Comparison of ENCODE assay signal across 9 mouse cellular contexts in the genomic region with DNA sequence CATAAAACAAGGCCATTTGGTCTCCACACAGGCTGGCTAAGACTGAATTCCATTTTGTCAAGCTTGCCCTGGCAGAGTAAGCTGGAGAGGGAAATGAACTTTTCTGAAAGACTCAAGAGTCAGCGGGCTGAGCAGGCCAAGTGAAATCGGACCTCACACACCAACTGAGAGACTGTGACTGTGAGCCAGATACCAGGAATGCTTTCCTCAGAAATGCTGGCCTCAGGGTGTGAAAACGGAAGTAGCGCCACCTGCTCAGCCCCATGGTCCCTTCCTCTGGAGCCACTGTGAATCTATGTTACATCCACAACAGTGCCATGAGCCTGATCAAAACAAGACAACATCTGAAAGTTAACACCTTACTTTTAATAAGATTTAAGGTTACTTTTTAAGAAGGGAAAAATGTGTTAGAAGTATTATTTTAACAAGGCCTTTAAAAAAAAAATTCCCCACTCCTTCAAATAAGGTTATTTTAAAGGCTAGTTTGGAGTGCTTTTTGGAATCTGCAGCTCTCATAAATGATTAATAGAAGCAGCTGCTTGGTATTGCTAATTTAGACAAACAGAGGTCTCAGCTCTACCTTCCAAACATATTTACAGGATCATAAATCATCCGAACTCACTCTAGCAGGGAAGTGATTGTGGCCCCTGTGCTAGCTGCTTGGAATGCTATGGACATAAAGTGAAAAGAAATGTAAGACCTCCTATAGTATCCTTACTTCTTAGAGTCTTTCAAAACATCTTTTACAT. TPM values are rescaled to one million over a fixed set of nuclear protein-coding genes. Genes with fewer than 3 reads are reported as not detected.
DNase-seq lines count a peak whose midpoint lies in the region; ATAC-seq and TF ChIP-seq lines count a peak whose summit lies in the region.
"Had no signal": no experiment of that assay in that cellular context is flagged by ENCODE, and none has a peak within 500 bp of the region (broad histone marks: within the 10 kb centered on the region; RNA-seq: fewer than 3 reads in every experiment).

No protein-coding gene starts in this region.

- peak overlapping the region; percentile 56; the same call in 1 of the 2 replicates for H3K27ac ChIP-seq in heart, embryonic 10.5 days
- no peak overlapping the region for H3K27ac ChIP-seq in forebrain, embryonic 12.5 days
- H3K27ac ChIP-seq: macrophage had no signal

- no peak overlapping the region for H3K4me3 ChIP-seq in heart, embryonic 10.5 days
- H3K4me3 ChIP-seq in forebrain, embryonic 12.5 days (replicated peaks): no peak overlapping the region

- ATAC-seq in forebrain, embryonic 12.5 days (ENCODE audit: low FRiP score): no peak

- no peaks in the 10 kb centered on the region for H3K27me3 ChIP-seq in heart, embryonic 10.5 days (ENCODE audit: insufficient read depth, poor library complexity, severe bottlenecking)
- no peaks in the 10 kb centered on the region for H3K27me3 ChIP-seq in forebrain, embryonic 12.5 days

- no peak for TF ChIP-seq POLR2A in brain, embryonic 14.5 days (IDR thresholded peaks at IDR 0.05; ENCODE audit: borderline replicate concordance, extremely low read depth, insufficient read depth, insufficient read length, poor library complexity, severe bottlenecking)

- H3K4me1 ChIP-seq in heart, embryonic 10.5 days: peaks cover 12% of the 10 kb centered on the region
- H3K4me1 ChIP-seq in forebrain, embryonic 12.5 days: peaks cover 22% of the 10 kb centered on the region

- H3K9ac ChIP-seq in forebrain, embryonic 12.5 days: no peak overlapping the region

- no peak for TF ChIP-seq CTCF in brain, embryonic 14.5 days (IDR thresholded peaks at IDR 0.05; ENCODE audit: borderline replicate concordance, extremely low read depth, insufficient read depth, insufficient read length)

- no peak overlapping the region for H3K4me2 ChIP-seq in forebrain, embryonic 12.5 days

- H3K9me3 ChIP-seq in heart, embryonic 10.5 days: no peaks in the 10 kb centered on the region
- H3K9me3 ChIP-seq in forebrain, embryonic 12.5 days: no peaks in the 10 kb centered on the region

- 28% methylated on average over 5 of the region's 5 CpGs for WGBS in heart, embryonic 10.5 days
- WGBS in forebrain, embryonic 12.5 days: 50% methylated on average over 5 of the region's 5 CpGs

- DNase-seq in heart, embryonic 10.5 days (ENCODE audit: low spot score): no peak
- DNase-seq in heart, adult 9 months (ENCODE audit: low spot score in 2 of 2): no peak
- peak; percentile 44 for DNase-seq in brain, embryonic 14.5 days (ENCODE audit: low read depth)
- peak; percentile 33 for DNase-seq in gastrocnemius, postnatal 10 days
- DNase-seq in kidney, postnatal 36 days: peak; percentile 64 to 65
- DNase-seq in adrenal gland, postnatal 25 days: no peak
- no peak for DNase-seq in liver

- H3K36me3 ChIP-seq in heart, embryonic 10.5 days: no peaks in the 10 kb centered on the region
- no peaks in the 10 kb centered on the region for H3K36me3 ChIP-seq in forebrain, embryonic 12.5 days (replicated peaks)

RNA-seq across cellular contexts. Expression of a gene that starts 2.1 kb away (rescaled TPM):
- 14.3 and 15.6 TPM in 2 replicates for polyA plus RNA-seq in heart, embryonic 10.5 days (2016; fragmentation: Nextera tagmentation; extraction: Ambion mirVana)
- 35.1 and 43.8 TPM in 2 replicates for polyA plus RNA-seq in brain, embryonic 14.5 days (2012; rRNA removed)
- 10 to 100 TPM; 30.2 to 36.8 TPM for total RNA-seq in gastrocnemius, postnatal 10 days (2021)
- total RNA-seq in adrenal gland, postnatal 25 days (2021): 48.6 and 54.0 TPM in 2 replicates
- 34.5 and 36.8 TPM in 2 replicates for polyA plus RNA-seq in forebrain, embryonic 12.5 days (2016; fragmentation: Nextera tagmentation; extraction: Ambion mirVana)

Comparison
In these comparisons a context has a peak if more than half of its experiments do, and no peak if none do; other contexts are left out.
1. DNase-seq: peak in brain, embryonic 14.5 days (single experiment), gastrocnemius, postnatal 10 days (single experiment) and kidney, postnatal 36 days (2 of 2); none in heart, embryonic 10.5 days (single experiment), heart, adult 9 months (0 of 2), adrenal gland, postnatal 25 days (single experiment) and liver (single experiment).